Comparison of ENCODE assay signal across 27 mouse cellular contexts in genomic region chr5:38187006-38187405, GRCm38 (mm10).
"Had no signal": no experiment of that assay in that cellular context is flagged by ENCODE, and none has a peak within 500 bp of the region (broad histone marks: within the 10 kb centered on the region; RNA-seq: fewer than 3 reads in every experiment).

No protein-coding gene starts in this region.

- DNase-seq: cerebellum, adult 9-10 months; cerebellum, adult 9-11 months; cerebellum, postnatal 10 days; cerebellum, postnatal 14 days; cerebellum, postnatal 25 days; cerebellum, postnatal 36 days; embryo, embryonic 11 days; forebrain, postnatal 0 days; gastrocnemius, postnatal 10 days; gastrocnemius, postnatal 14 days; gastrocnemius, postnatal 25 days; gastrocnemius, postnatal 36 days; heart, adult 11 months; heart, adult 18-20 months; heart, adult 2 months had no signal

- ATAC-seq: forebrain, embryonic 13.5 days; forebrain, embryonic 14.5 days; forebrain, embryonic 15.5 days; forebrain, embryonic 16.5 days; forebrain, postnatal 0 days had no signal

- H3K4me3 ChIP-seq: embryonic facial prominence, embryonic 10.5 days; embryonic facial prominence, embryonic 12.5 days; embryonic facial prominence, embryonic 13.5 days; embryonic facial prominence, embryonic 15.5 days; erythroblast, embryonic 14.5 days; forebrain, embryonic 10.5 days; forebrain, embryonic 12.5 days; forebrain, embryonic 13.5 days; forebrain, embryonic 15.5 days; heart, adult 2 months; heart, embryonic 10.5 days had no signal

- H3K27ac ChIP-seq: embryonic facial prominence, embryonic 10.5 days; embryonic facial prominence, embryonic 12.5 days; embryonic facial prominence, embryonic 13.5 days; embryonic facial prominence, embryonic 15.5 days; forebrain, embryonic 10.5 days; forebrain, embryonic 12.5 days; forebrain, embryonic 13.5 days; forebrain, embryonic 15.5 days; heart, adult 2 months; heart, embryonic 10.5 days had no signal
